Mouse (Mus musculus): ENCODE results near the gene Igf2.

Igf2 gene

GRCm38 (mm10) chr7:142666659-142667058 lies at the start of gene Igf2:
Igf2 (minus strand) TSS chr7:142666816.
- DNase-seq: no peak

DNA sequence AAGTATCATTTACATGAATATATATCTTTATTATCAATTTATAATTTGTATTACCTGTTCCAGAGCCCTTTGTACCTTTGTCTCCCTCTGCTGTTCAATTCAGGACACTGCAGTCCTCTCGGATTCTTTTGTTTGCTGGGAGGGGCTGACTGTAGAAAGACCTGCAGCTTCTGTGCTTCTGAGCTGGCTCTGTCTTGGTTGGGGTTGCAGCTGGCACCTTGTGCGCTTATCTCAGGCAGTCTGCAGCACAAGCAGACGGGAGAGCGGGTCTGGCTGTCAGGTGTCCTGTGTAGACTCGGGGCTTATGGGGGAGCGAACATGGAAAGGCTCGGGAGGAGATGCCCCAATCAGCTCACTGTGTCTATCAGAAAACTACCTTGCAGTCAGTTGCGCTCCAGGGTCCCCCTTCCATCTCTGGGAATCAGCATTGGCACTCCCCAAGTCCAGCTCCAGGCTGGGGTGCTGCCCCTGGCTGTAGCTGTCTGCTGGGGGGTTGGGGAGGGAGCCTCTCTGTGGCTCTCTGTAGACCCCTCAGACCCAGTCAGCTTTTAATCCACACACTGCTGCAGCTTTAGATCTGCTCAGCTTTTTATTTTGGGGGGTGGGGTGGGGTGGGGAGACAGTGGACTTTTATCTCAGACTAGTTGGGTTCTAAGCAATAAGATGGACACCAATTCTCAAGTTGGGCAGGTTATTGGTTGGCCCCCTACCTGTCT lies 48.3 kb upstream of the Igf2 start:
- peak; percentile 66 for DNase-seq

- DNase-seq: no peak
Observed at GRCm38 (mm10) chr7:142706873-142707272, 40.3 kb upstream of the Igf2 start.

DNA sequence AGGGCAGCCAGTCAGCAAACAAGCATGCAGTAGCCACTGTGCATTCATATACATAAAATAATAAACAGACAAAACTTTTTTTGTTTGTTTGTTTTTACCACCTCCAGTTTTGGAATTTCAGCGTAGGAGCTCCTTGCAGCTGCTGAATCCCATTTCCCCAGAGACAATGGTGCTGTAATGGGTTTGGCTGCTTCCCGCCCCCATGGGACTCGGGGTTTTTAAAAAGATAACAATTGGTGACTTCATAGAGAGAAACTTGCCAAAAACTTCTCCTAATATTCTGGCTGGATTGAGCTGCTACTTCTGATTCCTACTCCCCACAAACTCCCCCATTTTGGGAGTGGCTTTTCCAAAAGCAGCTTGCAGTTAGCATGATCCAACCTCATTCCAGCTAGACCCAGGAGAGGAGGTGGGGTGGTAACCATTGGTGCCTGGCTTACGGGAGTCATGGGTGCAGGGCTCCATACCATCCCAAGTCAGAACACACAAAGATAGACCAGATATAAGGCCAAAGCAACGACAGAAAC lies 32.8 kb upstream of the Igf2 start:
- DNase-seq: no peak

GRCm38 (mm10) chr7:142678611-142679010 lies 12.0 kb upstream of the Igf2 start:
- DNase-seq: no peak

GRCm38 (mm10) chr7:142675644-142676043 lies 9.0 kb upstream of the Igf2 start:
- peak; percentile 63 for DNase-seq

DNA sequence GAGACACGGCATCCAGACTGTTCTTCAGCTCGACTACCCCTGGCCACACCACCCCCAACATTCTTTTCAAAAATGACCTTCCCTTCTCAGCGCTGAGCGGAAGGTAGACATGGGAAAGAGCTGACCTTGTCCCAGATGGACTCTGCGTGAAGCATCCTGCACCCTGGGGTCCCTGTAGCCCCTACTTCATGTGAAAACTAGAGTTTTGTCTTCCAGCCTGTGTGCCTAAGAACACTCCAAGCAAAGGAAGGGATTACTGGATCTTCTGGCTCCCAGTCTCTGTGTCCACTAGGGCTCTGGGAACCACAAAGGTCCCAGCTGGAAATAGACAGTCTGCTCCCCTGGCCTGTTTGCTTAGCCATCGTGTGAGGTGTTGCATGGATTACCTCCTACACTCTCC lies 8.5 kb upstream of the Igf2 start:
- no peak for DNase-seq

- peak; percentile 56 for DNase-seq
Observed at GRCm38 (mm10) chr7:142672120-142672519, 5.5 kb upstream of the Igf2 start.

GRCm38 (mm10) chr7:142671067-142671466 lies 4.5 kb upstream of the Igf2 start:
- no peak for DNase-seq

DNA sequence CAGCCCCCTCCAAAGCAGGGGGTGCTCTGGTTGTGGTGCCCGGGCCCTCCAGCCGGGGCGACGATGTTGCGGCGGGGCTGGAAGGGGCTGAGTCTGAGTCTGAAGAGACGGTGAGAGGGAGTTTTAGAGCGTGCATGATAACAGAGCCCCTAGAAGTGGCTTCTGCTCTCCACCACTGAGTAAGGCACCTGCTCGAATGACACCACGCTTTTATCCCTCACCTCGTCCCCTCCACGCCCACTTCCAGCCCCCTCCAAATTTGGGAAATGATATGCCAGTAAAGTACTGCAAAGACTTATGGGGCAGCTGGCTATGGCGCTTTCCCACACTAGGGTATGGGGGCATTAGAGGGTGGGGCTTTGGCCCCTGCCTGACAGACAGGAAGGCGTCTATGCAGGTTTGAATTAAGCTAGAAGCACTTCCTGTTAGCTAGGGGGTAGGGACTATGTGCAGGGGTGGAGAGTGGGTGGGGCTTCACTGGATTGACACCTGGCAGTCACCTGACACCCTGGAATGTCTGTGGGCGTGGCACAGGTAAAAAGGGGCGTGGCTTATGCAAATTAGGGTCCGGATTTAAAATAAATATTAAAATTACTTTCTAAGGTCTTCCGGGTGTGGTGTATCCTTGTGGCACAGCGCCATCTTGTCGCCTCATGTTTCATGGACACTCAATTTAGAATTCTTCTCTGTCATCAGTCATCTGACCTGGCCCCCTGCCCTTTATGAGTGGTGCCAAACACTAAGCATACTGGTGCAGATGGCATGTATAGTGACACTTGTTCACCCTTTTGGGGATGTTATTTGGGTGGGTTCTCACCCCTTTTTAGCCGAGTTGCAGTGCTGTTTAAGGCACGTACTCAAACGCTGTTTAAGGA lies 3.4 kb upstream of the Igf2 start, which contains the start of gene Gm49394:
TSS of gene Gm49394 (minus strand) at position 192 of the 875 bp plus-strand sequence.
- no peak for DNase-seq

DNA sequence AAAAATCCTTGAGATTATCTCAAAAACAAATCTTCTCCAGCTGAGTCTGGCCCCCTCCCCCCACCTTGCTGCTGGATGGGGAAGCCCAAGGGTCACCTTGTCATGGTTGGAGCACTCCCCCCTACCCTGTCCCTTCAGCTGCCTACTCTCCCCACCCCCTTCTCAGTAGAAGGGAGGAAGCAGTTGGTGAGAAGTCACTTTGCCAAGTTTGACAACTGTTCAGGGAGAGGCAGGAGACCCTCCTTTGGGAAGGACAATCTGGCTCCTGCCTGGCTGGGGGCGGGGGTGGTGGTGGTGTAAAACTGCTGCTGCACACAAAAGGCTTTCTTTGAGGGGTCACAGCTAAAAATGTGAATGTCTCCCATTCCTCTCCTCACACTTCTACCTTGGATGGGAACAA lies 1.7 kb upstream of the Igf2 start:
- no peak for DNase-seq

- no peak for DNase-seq
Observed at GRCm38 (mm10) chr7:142667521-142667920, 905 bp upstream of the Igf2 start.

DNA sequence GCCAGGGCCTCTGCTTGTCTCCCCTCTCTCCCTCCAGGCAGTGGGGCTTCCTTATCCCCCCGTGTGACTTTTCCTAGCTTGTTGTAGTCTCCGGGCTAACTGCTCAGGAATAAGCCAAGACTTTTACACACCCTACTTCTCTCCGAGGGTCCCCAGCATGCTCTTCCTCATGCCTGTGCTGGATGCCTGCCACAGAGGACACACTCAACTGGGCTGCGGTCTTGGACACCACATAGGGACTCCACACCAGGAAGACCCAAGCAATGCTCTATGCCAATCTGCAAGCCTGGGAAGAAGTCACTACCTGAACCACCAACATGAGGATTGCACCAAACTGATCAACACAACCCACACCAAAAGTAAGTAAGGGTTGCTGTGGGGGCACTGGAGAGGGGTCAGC lies 507 bp downstream of the Igf2 start:
- no peak for DNase-seq

DNA sequence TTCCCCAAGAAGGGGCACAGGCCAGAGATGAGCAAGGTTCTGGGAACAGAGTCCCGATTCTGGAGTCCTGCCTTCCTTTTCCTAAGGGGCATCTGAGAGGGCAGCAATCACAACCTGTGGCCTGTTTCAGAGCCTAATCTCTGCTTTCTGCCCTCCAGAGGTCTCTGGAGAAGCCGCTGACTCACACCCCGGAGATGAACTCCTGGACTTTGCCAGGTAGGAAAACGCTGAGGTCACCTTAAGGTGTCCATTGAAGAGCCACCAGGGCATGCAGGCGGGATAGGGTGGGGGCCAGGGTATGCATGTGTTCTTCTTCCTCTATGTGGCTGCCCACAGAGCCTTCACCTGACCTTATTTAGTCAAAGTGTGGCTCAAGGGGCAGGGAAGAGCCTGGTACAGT lies 1.3 kb downstream of the Igf2 start:
- DNase-seq: no peak

GRCm38 (mm10) chr7:142664465-142665029 lies 2.1 kb downstream of the Igf2 start:
- DNase-seq: no peak

- peak; percentile 78 for DNase-seq
Observed at GRCm38 (mm10) chr7:142663931-142664421, 2.6 kb downstream of the Igf2 start.

DNA sequence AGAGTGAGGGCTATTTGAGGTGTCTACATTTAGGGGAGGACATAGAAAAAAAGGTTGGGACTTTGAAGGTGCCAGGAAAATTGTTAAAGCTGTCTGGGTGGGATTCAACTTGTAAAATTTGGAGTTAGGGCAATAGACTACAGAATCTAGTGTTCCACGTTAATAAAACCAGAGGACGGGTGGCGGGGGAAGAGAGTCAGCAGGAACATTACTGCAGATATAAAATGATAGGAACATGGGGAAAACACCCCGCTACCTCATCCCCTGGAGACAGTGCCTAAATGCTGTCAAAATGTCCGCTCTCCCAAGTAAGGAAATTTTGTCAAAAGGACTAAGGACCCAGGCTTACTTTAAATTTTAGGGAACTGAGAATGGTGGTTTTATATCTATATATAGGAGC lies 3.5 kb downstream of the Igf2 start:
- DNase-seq: no peak

DNA sequence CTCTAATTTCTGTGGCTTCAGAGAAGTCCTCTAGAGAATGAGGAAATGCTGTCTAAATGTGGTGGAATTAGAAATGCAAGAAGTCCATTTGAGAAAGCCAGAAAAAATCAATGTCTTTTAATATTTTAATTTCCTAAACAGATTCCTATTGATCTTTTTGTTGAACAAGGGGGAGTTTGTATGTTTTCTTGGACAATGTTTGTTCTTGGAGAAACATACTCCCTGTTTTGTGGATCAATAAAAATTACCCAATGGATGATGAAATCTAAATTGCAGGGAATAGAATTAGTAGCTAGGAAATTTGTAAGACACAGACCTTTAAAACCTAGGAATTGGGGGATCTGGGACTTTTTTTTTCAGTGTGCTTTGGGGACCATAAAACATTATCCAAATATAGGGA lies 4.8 kb downstream of the Igf2 start:
- no peak for DNase-seq

GRCm38 (mm10) chr7:142661046-142661445 lies 5.6 kb downstream of the Igf2 start:
- no peak for DNase-seq

- DNase-seq: peak; percentile 32
Observed at GRCm38 (mm10) chr7:142660651-142660945, 6.0 kb downstream of the Igf2 start.

DNA sequence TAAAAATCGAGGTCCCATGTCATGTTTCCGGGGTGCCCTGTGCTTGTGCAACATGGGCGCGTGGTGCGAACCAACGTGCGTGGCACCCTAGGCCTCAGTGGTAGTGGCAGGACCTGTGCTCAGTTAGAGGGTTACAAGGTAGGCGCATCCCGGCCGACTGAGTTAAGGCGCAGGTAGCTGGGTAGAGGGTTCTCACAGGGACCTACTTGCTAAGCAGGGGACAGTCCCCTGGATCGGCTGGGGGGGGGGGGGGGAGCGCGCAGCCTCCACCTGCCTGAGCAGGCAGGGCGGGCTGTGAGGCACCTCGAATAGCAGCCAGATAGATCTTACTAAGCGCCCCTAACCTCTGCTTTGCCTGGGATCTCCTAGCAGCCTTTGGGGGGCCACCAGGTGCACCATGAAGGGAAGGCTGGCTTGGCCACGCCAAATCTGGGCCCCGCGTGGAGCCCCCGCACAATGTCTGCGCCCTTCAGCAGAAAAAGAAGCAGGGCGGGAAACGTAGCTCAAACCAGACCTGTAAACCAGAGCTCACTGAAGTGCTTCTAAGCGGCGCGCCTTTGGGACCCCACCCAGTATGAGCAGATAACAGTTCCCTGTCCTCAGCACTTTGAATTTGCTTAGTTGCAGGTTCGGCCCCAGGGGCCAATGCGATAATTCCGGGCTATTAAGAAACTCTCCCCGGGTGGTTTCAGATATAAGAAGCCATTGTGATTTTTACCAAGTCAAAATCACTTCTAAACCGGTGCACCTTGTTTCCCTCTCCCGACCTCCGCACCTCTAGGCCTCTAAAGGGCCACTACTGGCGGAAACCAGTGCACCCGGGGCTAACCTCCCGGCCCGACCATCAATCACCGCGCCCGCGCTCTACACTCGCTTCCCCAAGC lies 6.6 kb downstream of the Igf2 start:
- DNase-seq: no peak

DNA sequence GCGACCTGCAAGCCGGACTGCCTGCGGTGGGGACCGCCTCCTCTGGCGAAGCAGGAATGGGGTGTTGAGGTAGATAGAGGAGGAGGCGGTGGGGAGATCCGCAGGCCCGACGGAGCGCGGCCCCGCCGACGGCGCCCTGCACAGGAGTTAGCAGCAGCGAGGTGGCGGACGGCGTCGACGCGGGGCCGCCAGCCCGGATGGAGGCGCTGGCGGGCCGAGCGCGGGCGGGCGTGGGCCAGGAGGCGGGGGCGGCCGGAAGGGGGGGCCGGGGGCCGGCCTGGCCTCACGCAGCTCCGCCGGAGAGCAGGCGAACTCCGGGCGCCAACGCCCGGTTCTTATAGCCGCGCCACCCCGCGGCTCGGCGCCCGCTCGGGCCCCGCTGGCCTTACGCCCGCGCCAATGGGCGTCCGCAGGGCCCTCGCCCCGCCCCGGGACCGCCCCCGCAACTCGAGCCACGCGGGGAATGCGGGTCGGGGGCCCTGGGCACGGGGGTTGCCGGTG lies 7.4 kb downstream of the Igf2 start:
- DNase-seq: peak; percentile 50
